Mouse (Mus musculus) cerebellum, adult 11-12 months (tissue): Measurements from ENCODE around the gene Synj1.

Source experiments
- DNase-seq: peaks from one replicate; pipeline ENCODE4 v3.0.0; 2022

The Synj1 gene

DNA sequence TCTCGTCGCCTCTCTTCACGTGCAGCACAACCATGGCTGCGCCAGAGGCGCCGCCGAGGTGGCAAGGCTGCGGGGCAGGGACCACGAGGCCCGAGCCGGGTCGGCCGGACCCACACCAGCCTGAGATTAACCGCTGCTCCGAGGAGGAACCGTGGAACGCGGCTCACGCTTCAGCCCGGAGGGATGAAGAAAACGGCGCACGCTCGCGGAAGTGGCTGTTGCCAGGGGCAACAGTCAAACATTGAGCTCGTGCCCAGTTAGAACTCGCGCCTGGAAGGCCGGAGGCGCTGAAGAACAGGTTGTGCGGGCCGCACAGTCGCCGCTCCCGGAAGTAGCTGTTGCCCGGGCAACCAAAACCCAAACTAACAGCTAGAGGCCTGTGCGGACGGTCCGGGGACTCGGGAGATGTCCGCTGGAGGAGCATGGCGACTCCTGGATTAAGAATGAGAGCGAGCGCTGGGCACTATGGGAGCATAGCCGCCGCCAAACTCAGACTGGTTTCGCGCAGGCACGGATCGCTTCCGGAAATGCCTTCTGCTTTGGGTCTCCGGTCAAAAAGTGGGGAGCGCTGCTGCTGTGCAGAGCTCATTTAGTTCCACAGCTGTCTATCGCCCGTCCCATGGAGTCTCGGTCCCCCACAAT is 76.3 kb downstream of the Synj1 start, which contains the start of gene Cfap298:
Gene Cfap298 (minus strand): TSS at position 428 of the 642 bp plus-strand sequence.
- DNase-seq, result peak; percentile 93

DNA sequence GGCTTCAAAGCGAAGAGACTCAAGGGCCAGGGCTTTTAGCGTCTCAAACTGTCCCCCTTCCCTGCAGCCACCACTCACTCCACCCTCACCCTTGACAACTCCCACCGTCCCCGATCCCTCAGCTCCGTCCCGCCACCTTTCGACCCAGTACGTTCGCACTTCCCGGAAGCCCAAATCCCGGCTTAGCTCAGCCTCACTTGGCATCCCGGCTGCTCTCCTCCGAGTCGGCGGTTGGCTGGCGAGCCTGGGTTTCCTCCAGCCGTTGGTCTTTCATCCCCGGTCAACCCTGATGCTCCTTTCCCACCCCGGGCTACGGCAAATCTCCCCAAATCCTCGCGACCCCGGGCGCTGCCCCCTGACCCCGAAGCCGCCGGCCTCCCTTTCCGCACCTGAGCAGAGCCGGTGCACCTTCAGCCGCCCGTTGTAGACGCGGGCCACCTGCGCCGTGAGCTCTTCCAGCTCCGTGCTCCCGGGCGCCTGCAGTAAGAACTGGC is 76.9 kb downstream of the Synj1 start:
- DNase-seq, result no peak

GRCm38 (mm10) chr16:90933534-90934176 is 77.5 kb downstream of the Synj1 start:
- DNase-seq, result no peak

GRCm38 (mm10) chr16:90927446-90927845 is 83.7 kb downstream of the Synj1 start:
- no peak for DNase-seq

- no peak for DNase-seq
These were observed 85.6 kb downstream of the Synj1 start for GRCm38 (mm10) chr16:90925461-90925860.

GRCm38 (mm10) chr16:90924606-90925370 is 86.3 kb downstream of the Synj1 start:
- DNase-seq, result no peak

DNA sequence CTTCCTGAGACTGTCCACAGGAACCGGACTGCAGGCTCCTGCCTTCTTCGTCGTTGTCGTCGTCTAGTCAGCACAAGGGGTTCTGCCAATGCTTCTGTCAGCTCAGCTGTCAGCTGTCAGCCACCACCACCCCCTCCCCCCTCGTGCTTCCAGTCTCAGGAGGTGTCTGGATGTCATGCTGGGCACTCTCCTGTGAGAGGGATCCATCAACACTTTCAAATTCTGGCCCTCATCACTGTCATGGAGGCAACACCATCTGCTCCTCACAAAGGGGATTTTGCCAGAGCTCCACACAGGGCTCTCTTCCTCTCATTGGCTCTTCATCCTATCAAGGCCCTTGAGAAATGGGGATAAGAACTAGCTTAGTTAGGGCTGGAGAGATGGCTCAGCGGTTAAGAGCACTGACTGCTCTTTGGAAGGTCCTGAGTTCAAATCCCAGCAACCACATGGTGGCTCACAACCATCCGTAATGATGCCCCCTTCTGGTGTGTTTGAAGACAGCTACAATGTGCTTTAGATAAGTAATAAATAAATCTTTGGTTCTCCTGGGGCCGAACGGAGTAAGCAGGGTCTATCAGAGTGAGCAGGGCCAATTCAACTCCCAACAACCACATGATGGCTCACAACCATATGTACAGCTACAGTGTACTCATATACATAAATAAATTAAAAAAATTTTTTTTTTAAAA is 89.5 kb downstream of the Synj1 start:
- DNase-seq, result peak; percentile 83

DNA sequence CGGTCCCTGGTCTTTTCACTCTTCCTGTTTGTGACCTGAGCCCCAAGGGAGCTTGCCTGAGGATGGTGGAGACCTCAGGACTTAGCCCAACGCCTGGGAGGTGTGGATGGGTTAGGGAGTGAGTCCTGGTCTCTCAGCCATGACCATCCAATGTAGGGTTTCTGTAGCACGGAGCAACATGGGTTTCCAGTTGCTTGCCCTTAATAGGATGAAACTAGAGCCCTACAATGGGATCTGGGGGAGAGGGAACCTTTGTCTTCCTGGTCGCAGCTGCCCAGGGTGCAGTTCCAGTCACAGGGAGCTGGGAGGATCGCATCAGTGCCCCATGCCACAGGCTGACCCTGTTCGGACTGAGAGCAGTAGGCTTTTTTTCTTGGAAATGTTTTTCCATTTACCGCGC is 94.0 kb downstream of the Synj1 start:
- DNase-seq, result no peak

GRCm38 (mm10) chr16:90916040-90916481 is 95.0 kb downstream of the Synj1 start:
- DNase-seq, result no peak

- DNase-seq, result no peak
These were observed 99.3 kb downstream of the Synj1 start for GRCm38 (mm10) chr16:90911766-90912165.

DNA sequence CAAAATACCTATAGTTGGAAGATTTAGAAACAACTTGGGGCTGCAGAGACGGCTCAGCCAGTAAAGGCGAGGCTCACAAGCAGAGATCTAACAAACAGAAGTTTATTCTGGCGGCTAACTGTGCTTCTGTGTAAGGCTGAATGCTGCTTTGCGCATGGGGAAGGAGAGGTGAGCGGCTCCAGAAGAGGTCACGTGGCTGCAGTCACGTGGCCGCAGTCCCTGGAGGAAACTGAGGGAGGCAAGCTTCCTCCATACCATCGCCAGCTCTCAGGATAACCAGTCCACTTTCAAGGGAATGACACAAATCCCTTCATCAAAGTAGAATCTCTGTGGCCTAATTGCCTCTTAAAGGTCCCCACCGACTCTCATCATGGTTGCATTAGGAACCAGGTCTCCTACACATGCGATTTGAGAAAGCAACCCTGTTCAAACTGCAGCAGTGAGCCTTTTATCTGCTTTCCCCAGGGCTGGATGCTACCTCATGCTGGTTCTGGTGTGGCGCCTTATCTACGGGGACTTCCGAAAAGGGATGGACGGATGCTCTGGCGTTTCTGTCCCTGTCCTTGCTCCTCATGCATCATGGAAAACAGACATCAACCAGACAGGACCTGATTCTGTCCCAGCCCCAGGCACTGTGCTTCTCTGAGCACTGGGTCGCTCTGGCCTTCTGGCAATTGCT is 100.1 kb downstream of the Synj1 start:
- no peak for DNase-seq

- no peak for DNase-seq
These were observed 103.9 kb downstream of the Synj1 start for GRCm38 (mm10) chr16:90907250-90907649.

GRCm38 (mm10) chr16:90903300-90903699 is 107.8 kb downstream of the Synj1 start:
- no peak for DNase-seq

- DNase-seq, result no peak
These were observed 109.7 kb downstream of the Synj1 start for GRCm38 (mm10) chr16:90901364-90901763.

GRCm38 (mm10) chr16:90899498-90899897 is 111.6 kb downstream of the Synj1 start:
- DNase-seq, result no peak

- no peak for DNase-seq
These were observed 113.5 kb downstream of the Synj1 start for GRCm38 (mm10) chr16:90897651-90898050.

- no peak for DNase-seq
These were observed 117.3 kb downstream of the Synj1 start for GRCm38 (mm10) chr16:90893792-90894191.

DNA sequence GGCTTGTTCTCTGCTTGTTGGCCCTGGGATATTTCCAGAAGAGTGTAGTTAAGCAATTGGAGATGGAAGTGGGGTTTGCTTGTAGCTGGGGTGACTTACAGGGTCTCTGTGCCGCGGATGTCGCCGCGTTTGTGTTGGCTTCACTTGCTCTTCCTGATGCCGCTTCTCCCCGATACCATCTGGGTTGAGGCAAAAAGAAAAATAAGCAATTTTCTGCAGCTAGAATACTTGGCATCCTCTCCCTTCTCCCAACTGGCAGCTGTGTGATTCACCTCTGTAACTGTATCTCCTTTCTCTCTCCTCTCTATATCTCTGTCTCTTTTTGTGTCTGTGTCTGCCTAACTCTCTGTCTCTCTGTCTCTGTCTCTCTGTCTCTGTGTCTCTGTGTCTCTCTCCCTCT is 118.1 kb downstream of the Synj1 start:
- no peak for DNase-seq

- no peak for DNase-seq
These were observed 119.0 kb downstream of the Synj1 start for GRCm38 (mm10) chr16:90892081-90892480.

GRCm38 (mm10) chr16:90891601-90892000 is 119.5 kb downstream of the Synj1 start:
- no peak for DNase-seq

GRCm38 (mm10) chr16:90890683-90891082 is 120.4 kb downstream of the Synj1 start:
- DNase-seq, result no peak
